Mouse (Mus musculus) lung, postnatal 0 days (tissue): ENCODE measurements around the gene Gm20388.

Experiments
- CTCF ChIP-seq: IDR thresholded peaks from 2 replicates; pipeline ENCODE4 v1.5.1; 2016; ENCODE audit warnings: antibody characterized with exemption, mild to moderate bottlenecking
- EP300 ChIP-seq: IDR thresholded peaks from 2 replicates; pipeline ENCODE4 v1.6.1; 2016; ENCODE audit warnings: antibody characterized with exemption, mild to moderate bottlenecking, control low read depth

DNA sequence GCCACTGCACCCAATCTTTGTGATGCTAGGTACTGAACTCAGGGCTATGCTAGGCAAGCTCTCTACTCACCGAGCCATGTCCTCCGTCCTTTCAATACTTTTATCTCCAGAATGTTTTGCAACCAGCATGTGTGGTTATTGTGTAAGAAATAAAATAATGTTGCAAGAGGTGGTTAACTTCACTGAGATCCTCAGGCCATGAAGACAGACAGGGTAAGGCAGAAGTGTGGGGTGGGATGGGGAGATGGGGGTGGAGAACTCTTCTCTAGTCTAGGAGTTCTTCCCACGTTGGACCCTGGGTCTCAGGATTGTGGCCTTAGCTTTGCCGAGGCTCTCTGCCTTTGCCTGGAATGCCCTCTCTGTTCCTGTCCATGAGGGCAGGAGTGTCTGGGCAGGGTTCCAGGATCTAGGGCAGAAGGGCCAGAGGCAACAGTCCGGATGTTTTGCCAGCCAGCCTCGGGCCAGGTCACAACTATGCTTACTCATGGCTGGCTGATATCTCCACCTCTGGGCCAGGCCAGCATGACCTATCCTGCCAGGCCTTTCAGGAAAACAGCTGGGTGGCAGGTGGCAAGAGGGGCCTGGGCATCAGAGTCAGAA is 1785.0 kb downstream of the Gm20388 start:
- TF ChIP-seq EP300, result 0 out of 2 replicates have a peak, but pooled peaks have one; percentile 28
- TF ChIP-seq CTCF, result no peak
